Mouse (Mus musculus) cerebellum, postnatal 10 days (tissue): Measurements from ENCODE around the gene Notch2.

Experiments
- DNase-seq, 2 experiments: peaks; one replicate each; pipeline ENCODE4 v3.0.0; 2021; ENCODE audit warnings: mixed read lengths in 2 of 2

Gene Notch2

DNA sequence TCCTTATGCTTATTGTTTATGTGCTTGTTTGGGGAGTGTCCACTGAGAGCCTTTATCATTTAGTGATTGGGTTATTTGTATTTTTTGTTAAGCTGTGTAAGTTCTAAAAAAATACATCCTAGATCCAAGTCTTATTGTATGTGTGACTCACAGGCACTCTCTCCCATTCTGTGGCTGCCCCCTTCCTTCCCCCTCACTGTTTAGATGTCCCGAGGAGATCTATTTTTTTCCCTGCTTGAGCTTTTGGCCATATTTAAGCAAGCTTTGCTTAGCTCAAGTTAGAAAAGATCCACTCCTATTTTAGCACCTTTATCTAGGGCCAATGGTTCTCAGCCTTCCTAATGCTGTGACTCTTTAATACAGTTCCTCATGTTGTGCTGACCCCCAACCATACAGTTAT is 65.5 kb downstream of the Notch2 start:
- no peak for DNase-seq

DNA sequence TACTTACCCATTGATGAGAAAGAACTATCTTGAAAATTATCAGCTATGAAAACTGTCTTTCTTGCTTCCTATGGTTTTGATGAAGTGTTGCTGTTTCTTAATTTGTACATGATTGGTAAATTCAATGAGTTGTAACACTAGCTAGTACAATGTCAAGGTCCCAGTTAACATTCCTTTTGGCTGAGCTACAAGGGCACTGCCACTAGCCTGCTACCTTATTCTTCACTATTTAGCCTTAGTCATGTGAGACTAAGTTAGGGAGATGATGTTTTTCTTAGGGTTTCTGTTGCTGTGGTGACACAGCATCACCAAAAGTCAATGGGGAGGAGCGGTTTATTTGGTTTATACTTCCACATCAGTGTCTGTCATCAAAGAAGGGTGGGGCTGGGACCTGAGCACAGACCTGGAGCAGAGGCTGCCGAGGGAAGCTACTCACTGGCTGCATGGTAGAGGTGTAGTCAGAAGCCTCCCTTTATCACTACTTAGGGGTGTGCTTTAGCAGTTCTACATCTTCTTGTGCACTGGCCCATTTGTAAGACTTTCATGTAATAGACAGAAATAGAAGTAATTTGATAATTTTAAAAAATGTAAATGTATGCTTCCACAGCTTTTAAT is 66.4 kb downstream of the Notch2 start:
- DNase-seq: no peak

DNA sequence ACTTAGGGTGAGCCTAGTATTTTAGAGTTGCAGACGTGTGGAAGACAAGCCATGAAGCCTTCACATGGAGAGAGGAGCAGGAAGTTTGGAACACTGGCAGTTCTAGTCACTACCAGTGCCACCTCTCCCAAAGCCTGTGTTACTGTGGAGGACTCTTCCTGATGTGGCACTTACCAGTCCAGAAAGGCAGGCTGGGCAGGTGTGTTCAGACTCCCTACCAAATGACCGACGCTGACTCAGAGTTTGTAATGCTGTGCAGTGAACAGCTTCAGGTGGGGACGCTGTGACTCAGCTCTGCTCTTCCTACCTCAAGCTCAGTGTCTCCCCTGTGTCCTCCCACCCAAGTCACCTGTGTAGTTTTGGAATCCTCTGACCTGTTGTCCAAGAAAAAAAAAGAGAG is 67.3 kb downstream of the Notch2 start:
- DNase-seq: no peak

DNA sequence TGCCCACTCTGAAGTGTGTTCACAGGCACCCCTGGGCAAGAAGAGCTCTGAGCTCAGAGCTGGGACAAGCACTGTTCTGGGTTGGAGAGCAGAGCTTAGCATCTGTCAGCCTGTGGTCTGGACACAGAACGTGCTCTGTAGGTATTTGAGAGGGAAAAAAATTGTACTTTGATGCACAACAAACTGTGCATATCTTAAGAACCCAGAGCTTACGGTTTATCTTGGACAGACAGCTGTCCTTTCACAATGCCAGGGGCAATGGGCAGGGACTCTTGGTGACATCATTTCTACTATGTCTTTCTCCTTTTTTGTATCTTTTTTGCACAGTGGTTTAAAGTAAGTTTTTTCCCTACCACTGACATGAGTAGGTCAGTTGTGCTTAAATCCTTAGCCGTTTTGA is 68.9 kb downstream of the Notch2 start:
- DNase-seq: no peak

DNA sequence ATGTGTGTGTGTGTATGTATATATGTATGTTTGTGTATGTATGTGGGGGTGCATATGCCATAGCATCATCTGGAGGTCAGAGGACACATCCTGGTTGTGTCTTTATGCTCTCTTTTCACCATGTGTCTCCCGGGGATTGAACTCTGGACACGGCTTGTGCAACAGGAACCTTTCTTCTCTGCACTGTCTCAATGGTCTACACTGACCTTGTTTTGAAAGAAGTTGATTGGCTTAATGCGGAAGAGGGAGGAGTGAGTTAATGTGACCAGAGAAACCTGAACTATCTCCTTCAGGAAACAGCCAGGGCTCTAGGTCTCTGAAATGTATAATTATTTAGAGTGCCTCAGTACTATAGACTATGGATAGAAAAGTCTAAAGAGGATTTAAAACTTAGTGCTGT is 69.6 kb downstream of the Notch2 start:
- DNase-seq: no peak

DNA sequence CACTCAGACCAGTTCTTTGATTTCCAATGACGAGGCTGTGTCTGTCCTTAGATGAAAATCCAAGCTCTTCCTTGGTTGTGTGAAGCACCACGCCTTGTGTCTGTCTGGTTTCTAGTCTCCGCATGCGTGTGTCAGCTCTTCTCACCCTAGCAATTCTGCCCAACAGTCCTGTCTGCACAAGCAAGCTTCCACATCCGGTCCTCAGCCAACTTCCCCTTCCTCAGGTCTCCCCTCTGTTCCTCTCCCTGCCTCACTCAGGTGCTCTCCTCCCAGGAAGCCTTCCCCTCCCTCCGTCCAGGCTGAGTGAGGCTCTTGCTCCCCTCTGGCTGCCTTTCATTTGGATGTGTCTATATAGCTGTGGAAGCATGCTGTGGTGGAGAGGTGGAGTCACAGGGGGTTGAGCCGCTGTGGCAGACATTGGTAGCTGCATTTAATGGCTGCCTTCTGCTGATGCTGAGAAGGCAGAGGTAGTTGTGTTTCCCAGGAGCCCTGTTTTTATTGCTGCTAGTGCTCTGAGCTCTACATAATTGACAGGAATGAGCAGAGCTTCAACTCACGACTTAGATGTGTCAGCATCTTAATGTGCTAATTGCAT is 70.8 kb downstream of the Notch2 start:
- DNase-seq: no peak

DNA sequence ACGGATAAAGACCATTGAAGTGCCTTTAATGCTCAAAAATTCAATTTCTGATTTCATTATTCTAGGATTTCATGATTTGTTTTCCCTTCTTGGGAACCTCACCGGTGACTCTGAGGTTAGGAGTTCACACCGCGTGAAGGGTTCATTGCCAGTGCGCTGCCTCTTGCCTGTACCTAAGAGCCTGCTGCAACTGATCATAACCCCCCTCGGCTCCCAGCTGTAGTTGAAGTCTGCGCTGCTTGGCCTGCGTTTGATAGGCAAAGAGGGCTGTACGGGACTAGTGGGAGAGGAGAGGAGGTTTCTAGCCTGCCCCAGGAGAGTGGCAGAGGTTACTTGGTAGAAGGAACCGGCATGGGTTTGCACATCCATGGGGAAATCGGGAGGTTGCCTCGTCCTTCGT is 71.5 kb downstream of the Notch2 start:
- no peak for DNase-seq

DNA sequence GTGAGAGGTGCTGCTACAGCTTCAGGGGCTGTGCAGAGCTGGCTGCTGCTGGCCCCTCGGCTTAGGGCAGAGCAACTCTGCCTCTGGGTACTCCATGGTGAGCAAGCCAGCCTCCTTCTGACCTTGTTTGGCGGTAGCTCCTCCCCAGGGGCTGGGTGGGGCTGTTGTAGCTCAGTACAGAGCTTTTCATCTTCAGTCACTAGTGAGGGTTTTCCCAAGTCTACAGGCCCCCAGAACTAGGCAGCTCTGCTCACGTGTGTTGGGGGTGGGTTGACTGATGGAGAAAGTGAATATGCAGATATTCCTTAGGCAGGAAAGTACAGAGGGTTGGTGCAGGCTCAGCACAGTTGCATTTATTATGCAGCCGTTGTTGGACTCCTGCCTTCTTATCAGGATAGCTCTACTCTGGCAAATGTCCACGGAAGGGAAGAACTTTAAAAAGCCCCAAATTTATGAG is 72.5 kb downstream of the Notch2 start:
- DNase-seq: peak in 1 of 2 experiments; percentile 19

DNA sequence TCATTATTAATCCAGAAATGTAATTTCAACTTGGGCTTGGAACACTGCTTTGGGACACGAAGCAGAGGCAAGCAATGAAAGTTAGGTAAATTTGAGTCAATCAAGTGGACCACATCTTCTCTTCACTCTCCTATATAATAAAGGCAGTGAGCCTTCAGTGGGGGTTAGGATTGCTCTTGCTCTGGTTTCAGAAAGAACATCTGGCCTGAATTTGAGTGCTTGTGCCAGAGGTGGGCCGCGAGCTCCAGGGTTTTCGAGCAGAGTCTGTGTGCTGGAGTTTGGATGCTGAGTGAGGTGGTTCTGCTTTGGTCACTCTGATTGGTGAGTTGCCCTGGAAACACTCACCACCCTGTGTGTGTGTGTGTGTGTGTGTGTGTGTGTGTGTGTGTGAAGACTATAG is 73.1 kb downstream of the Notch2 start:
- no peak for DNase-seq

DNA sequence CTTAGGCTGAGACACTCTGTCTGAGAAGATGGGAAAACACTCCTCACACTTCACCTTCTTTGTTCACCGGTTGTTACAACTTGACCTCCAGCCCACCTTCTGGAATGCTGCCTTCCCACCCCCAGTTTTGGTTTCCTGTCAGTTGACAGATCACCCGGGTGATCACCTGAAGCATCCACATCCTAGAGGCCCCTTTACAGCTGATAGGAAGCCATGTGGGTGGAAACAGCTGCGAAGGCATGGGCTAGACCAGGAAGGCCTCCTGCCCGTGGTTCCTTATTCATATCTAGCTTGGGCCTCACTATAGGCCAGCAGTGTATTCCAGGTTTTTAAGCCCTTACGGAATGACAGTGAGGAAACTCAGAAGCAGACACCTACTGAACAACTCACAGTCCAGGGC is 73.5 kb downstream of the Notch2 start:
- DNase-seq: no peak

DNA sequence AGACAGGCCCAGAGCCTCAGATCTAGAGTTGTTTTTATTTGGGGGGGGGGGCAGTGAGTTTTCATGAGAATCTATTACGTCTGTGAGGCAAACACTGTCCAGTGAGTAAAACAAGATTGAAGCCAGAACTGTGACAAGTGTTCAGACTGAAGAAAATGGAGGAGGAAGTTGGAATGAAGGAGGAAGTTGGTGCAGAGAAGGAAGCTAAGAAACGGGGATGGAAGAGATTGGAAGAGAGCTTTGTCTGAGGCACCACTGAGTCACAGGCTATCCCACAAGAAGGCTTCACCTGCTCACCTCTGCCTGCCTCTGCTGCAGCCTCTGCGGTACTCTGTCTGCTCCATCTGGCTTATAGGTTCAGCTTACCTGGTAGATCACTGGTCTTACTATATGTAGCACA is 74.2 kb downstream of the Notch2 start:
- DNase-seq: no peak

DNA sequence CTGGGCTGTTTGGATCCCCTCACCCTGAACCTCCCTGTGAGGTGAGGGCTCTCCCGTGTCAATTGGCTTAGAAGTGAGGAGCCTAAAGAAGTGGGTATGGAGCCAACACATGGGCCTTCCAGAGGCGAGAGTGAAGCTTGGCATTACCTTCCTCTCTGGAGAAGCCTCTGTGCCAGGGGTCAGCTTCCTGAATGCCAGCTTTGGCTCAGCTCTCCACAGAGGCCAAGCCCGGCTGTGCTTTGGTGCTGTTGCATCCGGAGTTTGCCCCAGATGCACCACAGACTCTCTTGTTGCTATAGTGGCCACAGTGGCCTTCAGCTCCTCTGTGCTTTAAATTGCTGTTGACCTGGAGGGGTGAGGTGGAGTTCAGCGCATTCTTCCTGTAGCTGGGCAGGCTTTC is 76.4 kb downstream of the Notch2 start:
- peak; percentile 49 to 58 for DNase-seq

DNA sequence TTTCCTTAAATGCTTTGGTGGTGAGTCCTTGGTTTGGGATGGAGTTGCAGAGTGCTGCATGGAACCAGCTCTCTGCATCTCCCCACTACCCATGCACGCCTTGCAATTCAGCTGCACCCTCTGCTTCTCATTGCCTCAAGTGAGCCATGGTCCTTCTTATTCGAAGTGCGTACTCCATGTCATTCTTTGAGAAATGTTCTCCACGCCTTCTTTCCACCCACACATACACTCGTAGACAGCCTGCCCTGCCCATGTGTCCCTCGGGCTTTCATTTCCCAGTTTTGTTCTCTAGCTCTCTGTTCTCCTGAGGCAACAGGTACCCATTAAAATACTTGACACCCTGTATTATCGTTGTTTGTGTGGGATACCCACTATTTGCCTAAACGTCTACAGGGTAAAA is 76.8 kb downstream of the Notch2 start:
- no peak for DNase-seq

DNA sequence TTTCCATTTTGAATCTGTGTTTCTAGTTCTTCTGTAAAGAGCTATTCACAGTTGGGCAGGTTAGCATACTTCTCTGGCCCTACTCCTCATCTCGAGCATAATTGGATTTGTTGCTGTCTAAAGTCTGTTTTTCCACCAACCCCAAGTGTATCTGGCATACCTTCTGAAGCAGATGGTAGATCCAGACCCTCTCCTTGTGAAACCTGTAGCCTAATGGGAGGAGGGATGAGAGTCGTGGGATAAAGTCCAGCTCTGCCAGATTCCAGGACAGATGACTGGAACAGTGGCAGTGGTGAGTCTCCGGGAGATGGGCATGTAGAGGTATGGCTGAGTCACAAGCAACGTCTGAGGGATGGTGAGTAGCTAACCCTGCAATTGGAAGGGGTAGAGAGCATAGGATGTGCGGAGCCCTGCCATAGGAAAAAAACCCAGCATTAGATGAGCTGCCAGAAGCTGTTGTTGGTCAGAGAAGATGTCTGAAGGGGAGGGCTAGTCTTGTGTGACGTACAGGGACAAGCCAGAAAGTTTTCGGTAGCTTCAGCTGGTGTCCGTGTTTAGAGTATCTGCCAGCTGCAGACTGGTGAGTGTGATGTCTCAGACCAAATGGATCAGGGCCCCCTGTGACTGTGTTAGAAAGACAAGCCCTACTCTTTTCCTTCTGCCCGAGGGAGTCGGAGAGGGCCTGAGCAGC is 79.5 kb downstream of the Notch2 start:
- peak; percentile 81 for DNase-seq

DNA sequence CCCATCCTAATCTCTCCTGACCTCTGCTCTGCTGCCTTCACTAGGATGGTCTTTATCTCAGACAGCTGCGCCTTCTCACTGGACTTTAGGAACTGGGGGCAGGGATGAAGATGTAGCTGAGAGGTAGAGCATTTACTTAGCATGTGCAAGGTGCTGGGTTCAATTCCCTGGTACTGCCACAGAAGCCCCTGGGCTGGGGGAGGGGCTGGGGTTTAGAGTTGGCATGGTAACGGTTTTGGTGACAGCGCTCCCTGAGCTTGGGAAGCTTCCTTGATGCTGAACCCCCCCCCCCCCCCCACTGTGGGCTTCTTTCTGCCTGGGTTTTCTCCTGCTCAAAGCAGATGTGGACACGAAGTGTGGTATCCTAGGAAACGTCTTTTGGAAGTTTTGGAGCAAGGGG is 80.6 kb downstream of the Notch2 start:
- peak in 1 of 2 experiments; percentile 32 for DNase-seq

DNA sequence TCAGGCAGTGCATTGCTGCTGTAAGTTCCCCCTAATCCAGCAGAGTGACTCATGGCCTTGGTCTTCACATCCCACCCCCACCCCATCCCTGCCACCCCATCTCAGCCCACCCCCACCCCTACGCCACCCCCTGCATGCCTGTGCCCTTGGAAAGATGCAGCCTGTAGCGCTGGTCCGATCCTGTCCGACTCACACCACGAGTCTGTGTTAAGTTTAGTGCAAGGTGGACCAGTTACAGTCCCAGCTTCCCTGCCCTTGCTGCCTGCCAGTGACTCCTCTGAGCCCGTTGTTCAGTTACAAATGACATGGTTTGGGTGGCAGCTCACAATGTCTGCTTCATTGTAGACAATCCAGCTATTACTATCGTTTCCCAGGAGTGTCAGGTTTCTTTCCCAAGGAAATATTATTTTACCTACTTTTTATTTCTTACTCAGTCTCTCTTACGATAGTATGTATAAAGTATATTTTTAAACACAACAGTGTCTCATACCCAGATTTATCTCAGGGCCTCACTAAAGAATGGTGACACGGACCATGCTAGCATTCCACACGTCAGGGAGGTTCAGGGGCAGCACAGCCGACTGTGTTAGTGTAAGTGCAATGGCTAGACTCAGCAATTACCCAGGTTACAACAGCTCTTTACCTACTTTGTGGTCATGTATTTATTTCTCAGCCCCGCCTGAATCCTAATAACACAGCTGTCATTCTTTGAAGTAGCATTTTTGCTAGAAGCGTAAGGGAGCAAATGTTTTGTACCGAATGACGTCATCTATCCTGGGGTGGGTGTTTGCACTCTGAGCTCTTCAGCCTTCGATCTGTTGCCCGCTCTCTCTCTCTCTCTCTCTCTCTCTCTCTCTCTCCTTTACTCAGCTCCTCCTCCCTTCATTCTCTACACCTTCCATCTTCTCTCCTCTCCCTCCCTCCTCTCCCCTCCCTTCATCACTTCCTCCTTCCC is 81.6 kb downstream of the Notch2 start:
- DNase-seq: no peak

DNA sequence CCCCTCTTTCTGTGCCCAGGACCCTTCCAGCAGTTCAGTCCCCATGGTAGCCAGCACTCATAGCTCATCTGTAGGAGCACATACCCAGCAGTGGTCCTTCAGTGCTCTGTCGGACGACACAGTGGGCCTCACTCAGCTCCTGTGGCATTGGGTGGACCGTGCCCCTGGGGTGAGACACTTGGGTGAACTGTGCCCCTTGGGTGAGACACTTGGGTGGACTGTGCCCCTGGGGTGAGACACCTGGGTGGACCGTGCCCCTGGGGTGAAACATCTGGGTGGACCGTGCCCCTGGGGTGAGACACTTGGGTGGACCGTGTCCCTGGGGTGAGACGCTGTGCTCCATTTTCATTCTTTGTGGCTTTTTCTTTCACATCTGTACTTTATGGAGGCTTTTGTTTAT is 83.7 kb downstream of the Notch2 start:
- DNase-seq: no peak

DNA sequence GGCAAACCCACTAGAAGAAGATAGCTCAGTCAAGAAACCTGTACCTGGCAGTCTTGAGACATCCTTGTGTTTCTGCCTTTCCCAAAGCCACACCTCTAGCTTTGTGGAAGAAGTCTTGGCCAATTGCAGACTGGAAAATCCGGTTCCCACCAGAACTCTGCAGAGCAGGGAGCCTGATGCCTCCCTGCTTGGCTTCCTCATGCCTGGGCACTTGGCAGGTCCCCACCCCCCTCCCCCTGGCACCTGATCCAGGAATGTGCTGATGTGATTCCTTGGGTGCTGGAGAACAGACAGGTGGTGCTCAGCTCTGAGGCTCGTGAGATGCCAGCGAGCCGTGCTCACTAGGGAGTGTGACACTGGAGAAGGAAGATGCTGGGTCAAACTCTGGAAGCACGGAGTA is 85.3 kb downstream of the Notch2 start:
- no peak for DNase-seq

DNA sequence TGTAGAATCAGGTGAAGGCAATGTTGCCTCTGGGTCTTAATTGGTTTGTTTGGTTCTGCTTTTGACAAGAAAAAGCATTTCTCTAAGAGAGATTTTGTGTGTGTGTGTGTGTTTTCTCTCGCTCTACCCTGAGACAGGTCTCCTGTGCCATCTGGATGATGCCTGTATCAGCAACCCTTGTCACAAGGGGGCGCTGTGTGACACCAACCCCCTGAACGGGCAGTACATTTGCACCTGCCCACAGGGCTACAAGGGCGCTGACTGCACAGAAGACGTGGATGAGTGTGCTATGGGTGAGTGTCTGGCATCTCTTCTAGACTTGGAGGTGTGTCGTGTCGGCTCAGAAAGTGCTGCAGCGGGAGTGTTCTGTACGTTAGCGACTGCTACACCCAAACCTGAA is 86.0 kb downstream of the Notch2 start:
- peak; percentile 37 to 39 for DNase-seq

DNA sequence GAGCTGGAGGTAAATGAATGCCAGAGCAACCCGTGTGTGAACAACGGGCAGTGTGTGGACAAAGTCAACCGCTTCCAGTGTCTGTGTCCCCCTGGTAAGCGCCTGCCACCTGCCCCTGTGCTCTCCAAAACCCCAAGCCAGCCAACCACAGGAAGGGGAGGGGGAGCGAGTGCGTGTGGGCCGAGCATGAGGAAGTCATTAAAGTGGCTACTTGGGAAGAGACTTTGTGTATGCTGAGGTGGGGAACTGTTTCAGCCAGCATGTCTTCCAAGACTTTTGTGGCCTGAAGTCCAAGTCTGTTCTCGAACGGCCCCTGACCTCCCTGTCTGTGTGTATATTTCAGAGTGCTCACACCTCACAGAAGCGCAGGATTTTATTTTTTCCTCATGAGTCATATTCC is 88.2 kb downstream of the Notch2 start:
- peak in 1 of 2 experiments; percentile 17 for DNase-seq

DNA sequence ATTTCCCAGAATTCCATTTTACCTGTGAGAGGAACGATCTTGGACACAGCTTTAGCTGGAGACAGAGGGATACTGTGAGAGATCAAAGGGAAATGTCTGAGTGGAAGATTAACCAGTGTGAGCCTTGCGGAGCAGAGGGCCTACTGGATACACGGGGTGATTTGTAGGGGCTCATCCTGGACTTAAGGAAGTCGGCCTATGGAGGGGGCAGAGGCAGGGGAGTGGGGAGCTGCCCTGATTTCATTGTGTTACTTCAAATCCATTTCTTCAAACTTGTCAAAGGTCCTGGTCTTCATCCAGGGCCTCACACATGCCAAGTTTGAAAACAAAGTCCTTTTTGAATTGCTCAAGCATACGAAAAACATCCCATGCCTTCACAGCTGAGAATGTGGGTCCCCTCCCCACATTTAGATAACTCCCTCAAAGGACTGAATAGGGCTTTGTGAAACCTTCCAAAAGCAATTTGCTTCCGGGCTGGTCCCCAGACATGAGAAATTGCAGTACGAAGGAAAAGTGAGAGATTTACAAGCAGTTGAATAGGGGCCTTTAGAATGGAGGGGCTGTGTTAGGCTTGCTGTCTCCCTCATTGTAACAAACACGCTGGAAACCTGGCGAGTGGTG is 91.6 kb downstream of the Notch2 start:
- no peak for DNase-seq

DNA sequence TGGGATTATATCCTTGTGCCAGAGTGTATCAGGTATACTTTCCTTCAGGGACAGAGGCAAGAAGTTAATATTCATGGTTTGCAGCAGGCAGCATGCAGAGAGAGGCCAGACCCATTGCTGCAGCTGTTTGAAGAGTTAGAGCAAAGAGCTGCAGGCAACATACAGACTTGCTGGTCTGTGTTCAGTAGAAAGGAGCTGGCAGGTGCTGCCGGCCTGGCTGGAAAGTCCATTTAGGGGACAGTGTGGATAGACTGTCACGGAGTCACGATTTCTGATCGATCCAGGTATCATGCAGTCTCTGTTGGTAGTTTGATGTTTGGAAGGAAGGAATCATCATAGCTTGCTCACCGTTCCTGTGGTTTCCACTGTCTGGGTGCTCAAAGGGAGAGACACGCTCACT is 92.2 kb downstream of the Notch2 start:
- DNase-seq: no peak

DNA sequence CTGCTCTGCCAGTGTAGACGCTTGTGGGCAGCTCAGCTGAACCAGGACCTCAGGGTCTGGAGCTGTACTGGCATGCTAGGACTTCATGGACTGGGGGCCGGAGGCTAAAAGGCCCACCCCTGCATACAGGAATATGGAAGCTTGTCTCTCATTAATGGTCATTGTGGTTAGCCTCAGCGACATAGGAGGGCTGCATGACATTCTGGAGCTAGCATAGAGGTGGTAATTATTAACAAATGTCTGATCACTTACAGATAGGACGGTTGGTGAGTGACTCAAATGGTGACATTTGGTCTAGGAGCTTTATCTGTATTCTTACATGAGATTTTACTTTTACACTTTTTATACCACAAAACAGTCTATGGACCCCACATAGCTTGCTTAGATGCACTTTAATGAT is 92.8 kb downstream of the Notch2 start:
- no peak for DNase-seq
